Mouse (Mus musculus) adrenal gland, postnatal 25 days (tissue): Measurements from ENCODE around the gene Tmprss11d. TPM values are rescaled to one million over a fixed set of nuclear protein-coding genes. Genes with fewer than 3 reads are reported as not detected.
"Not testable (repeated sequence)": the region's sequence is repeated elsewhere in the genome, so short reads cannot be mapped to it uniquely, and the experiment has no call there.

Source experiments
- DNase-seq: peaks from one replicate; pipeline ENCODE4 v3.0.0; 2021; ENCODE audit warnings: mixed read lengths
- long read RNA-seq: library from polyadenylated mRNA; stranded (forward); transcript quantifications from one replicate; pipeline ENCODE4 v2.0.0, GENCODE M21; 2021
- total RNA-seq: library from RNA; stranded (reverse); gene quantifications from 2 replicates; pipeline ENCODE4 v1.2.3, GENCODE M21; 2021

The Tmprss11d gene
- total RNA-seq, result not detected in 2 replicates
- long read RNA-seq, result 0 reads

DNA sequence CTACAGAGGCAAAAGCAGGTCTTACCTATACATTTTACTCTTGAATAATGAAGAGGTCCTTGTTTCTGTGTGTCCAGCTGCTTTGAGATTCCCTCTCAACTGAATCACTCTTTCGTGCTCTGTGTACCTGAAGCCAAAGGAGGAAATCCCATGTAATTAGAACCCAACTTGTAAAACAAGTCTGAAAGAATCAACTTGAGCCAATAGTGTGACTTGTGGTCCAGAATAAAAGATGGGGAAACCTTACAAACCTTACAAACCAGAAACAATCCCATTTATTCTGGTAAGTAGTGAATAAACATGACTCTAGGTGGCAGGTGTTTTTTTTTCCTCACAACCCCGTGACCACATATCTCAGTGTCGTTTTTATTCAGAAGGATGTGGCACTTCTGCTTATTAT is at the start of gene Tmprss11d:
Tmprss11d (minus strand) TSS at position 101 of the 400 bp plus-strand sequence.
- DNase-seq, result no peak

DNA sequence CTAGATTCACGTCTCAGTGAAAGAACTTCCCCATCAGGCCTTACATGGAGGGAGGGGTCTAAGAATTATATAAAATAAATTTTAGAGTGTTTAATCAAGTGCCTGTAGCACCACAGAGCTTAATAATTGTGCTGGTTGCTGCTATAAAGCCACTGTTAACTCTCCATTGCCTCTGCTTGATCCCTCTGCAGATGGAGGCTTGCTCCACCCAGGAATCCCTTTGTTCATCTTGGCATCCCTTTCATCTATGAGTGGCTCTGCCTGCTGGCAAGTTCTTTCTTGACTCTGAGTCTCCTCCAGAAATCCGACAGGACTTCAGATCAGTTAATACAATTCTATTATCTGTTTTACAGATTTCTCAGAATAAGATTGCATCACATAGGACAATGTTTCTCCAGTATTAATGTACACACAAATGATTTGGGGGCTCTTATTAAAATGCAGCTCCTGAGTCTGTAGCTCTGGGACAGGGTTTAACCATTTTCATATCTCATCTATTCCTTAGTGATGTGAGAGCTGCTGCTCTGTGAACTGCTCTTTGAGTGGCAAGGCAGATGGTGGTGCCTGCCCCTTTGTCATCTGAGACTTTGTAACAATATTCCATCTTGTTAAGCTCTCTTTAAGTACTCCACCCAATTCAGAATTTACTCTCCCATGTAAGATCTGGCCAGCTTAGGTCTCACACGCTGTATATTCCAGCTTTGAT is 48.3 kb upstream of the Tmprss11d start:
- DNase-seq, result no peak

- no peak for DNase-seq
Measured at GRCm38 (mm10) chr5:86419494-86419893, 46.3 kb upstream of the Tmprss11d start.

GRCm38 (mm10) chr5:86414280-86414679 is 41.1 kb upstream of the Tmprss11d start:
- no peak for DNase-seq

DNA sequence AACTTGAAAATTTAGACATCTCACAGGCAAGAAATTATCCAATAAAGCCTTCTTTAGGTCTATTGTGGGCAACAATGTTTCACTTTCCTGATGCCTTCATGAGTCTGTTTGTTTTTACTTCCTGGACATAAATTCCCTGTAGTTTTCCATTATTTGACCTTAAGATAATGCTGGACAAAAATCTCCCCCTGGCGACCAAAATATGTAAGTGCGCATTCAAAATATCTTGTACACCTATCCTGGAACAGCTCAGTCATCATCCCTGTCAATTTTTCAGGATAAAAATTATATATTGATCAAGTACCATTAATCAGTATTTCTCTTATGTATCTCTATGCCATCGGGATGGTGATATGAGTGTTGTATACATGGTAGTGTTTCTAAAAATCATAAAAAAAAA is 37.6 kb upstream of the Tmprss11d start:
- DNase-seq, result no peak

- no peak for DNase-seq
Measured at GRCm38 (mm10) chr5:86407941-86408340, 34.7 kb upstream of the Tmprss11d start.

DNA sequence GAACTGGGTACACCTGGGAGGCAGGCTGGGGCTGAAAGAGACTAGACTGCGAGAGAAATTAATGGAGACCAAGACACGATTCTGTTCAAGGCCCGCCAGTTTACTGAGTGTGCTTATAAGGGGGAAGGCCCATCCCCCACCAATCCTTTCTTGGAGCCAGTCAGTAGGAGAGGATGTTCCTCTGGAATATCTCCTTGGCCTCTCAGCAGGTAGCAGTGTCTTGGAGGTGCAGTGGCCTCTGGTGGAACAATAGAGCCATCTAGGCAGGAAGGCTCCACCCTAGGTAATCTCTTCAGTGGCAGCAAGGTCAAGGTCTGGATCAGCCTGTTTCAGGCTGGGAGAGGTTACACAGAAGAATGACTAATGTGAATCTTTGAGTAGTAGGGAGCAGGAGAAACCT is 34.0 kb upstream of the Tmprss11d start:
- no peak for DNase-seq

- DNase-seq, result no peak
Measured at GRCm38 (mm10) chr5:86359412-86359985, 13.7 kb downstream of the Tmprss11d start.

GRCm38 (mm10) chr5:86352966-86353365 is 20.3 kb downstream of the Tmprss11d start:
- DNase-seq, result no peak

- not testable (repeated sequence) for DNase-seq
Measured at GRCm38 (mm10) chr5:86318018-86318956, 54.9 kb downstream of the Tmprss11d start.

- DNase-seq, result no peak
Measured at GRCm38 (mm10) chr5:86306116-86306515, 67.1 kb downstream of the Tmprss11d start.

GRCm38 (mm10) chr5:86303877-86304276 is 69.3 kb downstream of the Tmprss11d start:
- DNase-seq, result no peak

- no peak for DNase-seq
Measured at GRCm38 (mm10) chr5:86289208-86289607, 84.0 kb downstream of the Tmprss11d start, which contains the start of gene Tmprss11c. Gene Tmprss11c (minus strand): TSS chr5:86289308.

Other genes with a start within 250 kb of the Tmprss11d start
- gene Uba6, start 200.6 kb downstream of the Tmprss11d start, total RNA-seq, result 17.9 and 19.9 TPM in 2 replicates
- 0.12 TPM in 1 of 2 replicates, not detected in the other for gene Gnrhr, start 175.5 kb downstream of the Tmprss11d start, total RNA-seq
- gene Tmprss11c, start 84.1 kb downstream of the Tmprss11d start, total RNA-seq, result not detected in 2 replicates
- not detected in 2 replicates for gene Tmprss11a, start 95.6 kb upstream of the Tmprss11d start, total RNA-seq
- gene Tmprss11g, start 145.2 kb upstream of the Tmprss11d start, total RNA-seq, result not detected in 2 replicates